Mouse (Mus musculus) spleen, postnatal 4 days (tissue): ENCODE measurements around the gene Rnf141.

Experiments
- DNase-seq, 2 experiments: peaks; one replicate each; pipeline ENCODE4 v3.0.0; 2022; ENCODE audit warnings: low spot score in 2 of 2

The Rnf141 gene

GRCm38 (mm10) chr7:110768451-110769064, 75.7 kb downstream of the Rnf141 start:
- peak; percentile 63 to 86 for DNase-seq

- no peak for DNase-seq
Observed at GRCm38 (mm10) chr7:110768001-110768400, 76.3 kb downstream of the Rnf141 start, which contains the start of gene Ampd3. Ampd3 (plus strand) TSS chr7:110768206.

- no peak for DNase-seq
Observed at GRCm38 (mm10) chr7:110762605-110763180, 81.6 kb downstream of the Rnf141 start.

GRCm38 (mm10) chr7:110756440-110756839, 87.8 kb downstream of the Rnf141 start:
- peak in 1 of 2 experiments; percentile 12 for DNase-seq

GRCm38 (mm10) chr7:110753926-110754330, 90.3 kb downstream of the Rnf141 start:
- no peak for DNase-seq

GRCm38 (mm10) chr7:110753310-110753709, 90.9 kb downstream of the Rnf141 start:
- DNase-seq = no peak

- DNase-seq = no peak
Observed at GRCm38 (mm10) chr7:110751634-110752033, 92.6 kb downstream of the Rnf141 start.

GRCm38 (mm10) chr7:110750834-110751233, 93.4 kb downstream of the Rnf141 start:
- no peak for DNase-seq
